Mouse (Mus musculus): ENCODE data around the gene Gucd1. TPM values are rescaled to one million over a fixed set of nuclear protein-coding genes. Genes with fewer than 3 reads are reported as not detected.
A peak's percentile ranks its signal among the peaks of the same experiment; 100 is the strongest.
"Not testable (repeated sequence)": the region's sequence is repeated elsewhere in the genome, so short reads cannot be mapped to it uniquely, and the experiment has no call there.

Gucd1 gene
- polyA plus RNA-seq, 2 experiments: 34.0 to 39.2 TPM

- no peak overlapping the region for H3K4me3 ChIP-seq (replicated peaks; ENCODE audit: low read length)
- no peak for DNase-seq (ENCODE audit: low spot score)
- H3K27ac ChIP-seq (replicated peaks; ENCODE audit: low read depth, low read length): no peak overlapping the region
- H3K4me2 ChIP-seq (replicated peaks; ENCODE audit: low read depth, low read length, severe bottlenecking): no peak overlapping the region
- no peaks in the 10 kb centered on the region for H3K4me1 ChIP-seq (ENCODE audit: control insufficient read depth, insufficient read depth, low read length)
- WGBS: 80% methylated on average over 5 of the region's 5 CpGs
- ATAC-seq (ENCODE audit: low FRiP score, low read depth): no peak
- H3K27me3 ChIP-seq (ENCODE audit: control insufficient read depth, insufficient read depth, low read length): no peaks in the 10 kb centered on the region
- no peaks in the 10 kb centered on the region for H3K9me3 ChIP-seq (ENCODE audit: control insufficient read depth, low read length)
- no peak overlapping the region for H3K9ac ChIP-seq (ENCODE audit: low read depth, low read length, severe bottlenecking)
- H3K36me3 ChIP-seq (ENCODE audit: control insufficient read depth, insufficient read depth, low read length): no peaks in the 10 kb centered on the region
- no peak for TF ChIP-seq POLR2A (IDR thresholded peaks at IDR 0.05; ENCODE audit: borderline replicate concordance, extremely low read depth, insufficient read depth, insufficient read length)
These were observed 167.2 kb downstream of the Gucd1 start for GRCm38 (mm10) chr10:75350564-75350963.

- WGBS: 79% methylated on average over 2 of the region's 2 CpGs
- no peaks in the 10 kb centered on the region for H3K4me1 ChIP-seq (ENCODE audit: control insufficient read depth, insufficient read depth, low read length)
- H3K36me3 ChIP-seq (ENCODE audit: control insufficient read depth, insufficient read depth, low read length): no peaks in the 10 kb centered on the region
- H3K9ac ChIP-seq (ENCODE audit: low read depth, low read length, severe bottlenecking): no peak overlapping the region
- DNase-seq (ENCODE audit: low spot score): no peak
- no peaks in the 10 kb centered on the region for H3K9me3 ChIP-seq (ENCODE audit: control insufficient read depth, low read length)
- no peak for ATAC-seq (ENCODE audit: low FRiP score, low read depth)
- no peak for TF ChIP-seq POLR2A (IDR thresholded peaks at IDR 0.05; ENCODE audit: borderline replicate concordance, extremely low read depth, insufficient read depth, insufficient read length)
- no peak overlapping the region for H3K27ac ChIP-seq (replicated peaks; ENCODE audit: low read depth, low read length)
- H3K4me3 ChIP-seq (replicated peaks; ENCODE audit: low read length): no peak overlapping the region
- H3K4me2 ChIP-seq (replicated peaks; ENCODE audit: low read depth, low read length, severe bottlenecking): no peak overlapping the region
- no peaks in the 10 kb centered on the region for H3K27me3 ChIP-seq (ENCODE audit: control insufficient read depth, insufficient read depth, low read length)
These were observed 172.5 kb downstream of the Gucd1 start for GRCm38 (mm10) chr10:75345265-75345664.

- 38% methylated on average over 1 of the region's 1 CpGs for WGBS
- not testable (repeated sequence) for H3K9ac ChIP-seq (ENCODE audit: low read depth, low read length, severe bottlenecking); ATAC-seq (ENCODE audit: low FRiP score, low read depth)
These were observed 173.2 kb downstream of the Gucd1 start for GRCm38 (mm10) chr10:75344563-75344962.

GRCm38 (mm10) chr10:75341936-75342335 lies 175.8 kb downstream of the Gucd1 start:
- 34% methylated on average over 8 of the region's 8 CpGs for WGBS
- TF ChIP-seq POLR2A (IDR thresholded peaks at IDR 0.05; ENCODE audit: borderline replicate concordance, extremely low read depth, insufficient read depth, insufficient read length): no peak
- DNase-seq (ENCODE audit: low spot score): peak; percentile 52

More at GRCm38 (mm10) chr10:75344563-75344962, 173.2 kb downstream of the Gucd1 start:
- H3K27ac ChIP-seq (replicated peaks; ENCODE audit: low read depth, low read length); DNase-seq (ENCODE audit: low spot score); H3K4me2 ChIP-seq (replicated peaks; ENCODE audit: low read depth, low read length, severe bottlenecking); H3K4me3 ChIP-seq (replicated peaks; ENCODE audit: low read length); H3K27me3 ChIP-seq (ENCODE audit: control insufficient read depth, insufficient read depth, low read length); H3K9me3 ChIP-seq (ENCODE audit: control insufficient read depth, low read length); H3K4me1 ChIP-seq (ENCODE audit: control insufficient read depth, insufficient read depth, low read length); H3K36me3 ChIP-seq (ENCODE audit: control insufficient read depth, insufficient read depth, low read length): not testable (repeated sequence)

GRCm38 (mm10) chr10:75339377-75339776 lies 178.4 kb downstream of the Gucd1 start:
- H3K4me1 ChIP-seq (ENCODE audit: control insufficient read depth, insufficient read depth, low read length): no peaks in the 10 kb centered on the region
- DNase-seq (ENCODE audit: low spot score): no peak
- no peak overlapping the region for H3K9ac ChIP-seq (ENCODE audit: low read depth, low read length, severe bottlenecking)
- TF ChIP-seq POLR2A (IDR thresholded peaks at IDR 0.05; ENCODE audit: borderline replicate concordance, extremely low read depth, insufficient read depth, insufficient read length): no peak
- no peak for ATAC-seq (ENCODE audit: low FRiP score, low read depth)
- WGBS: 80% methylated on average over 7 of the region's 7 CpGs
- no peak overlapping the region for H3K4me3 ChIP-seq (replicated peaks; ENCODE audit: low read length)
- no peak overlapping the region for H3K27ac ChIP-seq (replicated peaks; ENCODE audit: low read depth, low read length)
- no peaks in the 10 kb centered on the region for H3K9me3 ChIP-seq (ENCODE audit: control insufficient read depth, low read length)
- no peaks in the 10 kb centered on the region for H3K27me3 ChIP-seq (ENCODE audit: control insufficient read depth, insufficient read depth, low read length)
- no peak overlapping the region for H3K4me2 ChIP-seq (replicated peaks; ENCODE audit: low read depth, low read length, severe bottlenecking)
- H3K36me3 ChIP-seq (ENCODE audit: control insufficient read depth, insufficient read depth, low read length): no peaks in the 10 kb centered on the region

More at GRCm38 (mm10) chr10:75341936-75342335, 175.8 kb downstream of the Gucd1 start:
- H3K4me1 ChIP-seq (ENCODE audit: control insufficient read depth, insufficient read depth, low read length): no peaks in the 10 kb centered on the region
- no peak overlapping the region for H3K4me2 ChIP-seq (replicated peaks; ENCODE audit: low read depth, low read length, severe bottlenecking)
- no peak overlapping the region for H3K4me3 ChIP-seq (replicated peaks; ENCODE audit: low read length)
- no peaks in the 10 kb centered on the region for H3K27me3 ChIP-seq (ENCODE audit: control insufficient read depth, insufficient read depth, low read length)
- H3K27ac ChIP-seq (replicated peaks; ENCODE audit: low read depth, low read length): no peak overlapping the region
- ATAC-seq (ENCODE audit: low FRiP score, low read depth): no peak
- H3K9me3 ChIP-seq (ENCODE audit: control insufficient read depth, low read length): no peaks in the 10 kb centered on the region
- H3K9ac ChIP-seq (ENCODE audit: low read depth, low read length, severe bottlenecking): no peak overlapping the region
- H3K36me3 ChIP-seq (ENCODE audit: control insufficient read depth, insufficient read depth, low read length): no peaks in the 10 kb centered on the region

GRCm38 (mm10) chr10:75338852-75339251 lies 178.9 kb downstream of the Gucd1 start:
- Histone ChIP-seq H3K9me3 (ENCODE audit: control insufficient read depth, low read length) (no peaks in the 10 kb centered on the region), H3K27me3 (ENCODE audit: control insufficient read depth, insufficient read depth, low read length) (no peaks in the 10 kb centered on the region), H3K27ac (replicated peaks; ENCODE audit: low read depth, low read length) (no peak overlapping the region), H3K36me3 (ENCODE audit: control insufficient read depth, insufficient read depth, low read length) (no peaks in the 10 kb centered on the region), H3K4me3 (replicated peaks; ENCODE audit: low read length) (no peak overlapping the region), H3K9ac (ENCODE audit: low read depth, low read length, severe bottlenecking) (no peak overlapping the region), H3K4me2 (replicated peaks; ENCODE audit: low read depth, low read length, severe bottlenecking) (no peak overlapping the region), H3K4me1 (ENCODE audit: control insufficient read depth, insufficient read depth, low read length) (no peaks in the 10 kb centered on the region)
- 83% methylated on average over 5 of the region's 5 CpGs for WGBS
- DNase-seq (ENCODE audit: low spot score): no peak
- TF ChIP-seq POLR2A (IDR thresholded peaks at IDR 0.05; ENCODE audit: borderline replicate concordance, extremely low read depth, insufficient read depth, insufficient read length): no peak
- no peak for ATAC-seq (ENCODE audit: low FRiP score, low read depth)

All from limb, embryonic 14.5 days (tissue).